Mouse (Mus musculus): ENCODE measurements around the gene Uaca. TPM values are rescaled to one million over a fixed set of nuclear protein-coding genes. Genes with fewer than 3 reads are reported as not detected.

Gene Uaca
- total and polyA plus RNA-seq, 2 experiments from 2014 or later, result 5.8 to 13.3 TPM

DNA sequence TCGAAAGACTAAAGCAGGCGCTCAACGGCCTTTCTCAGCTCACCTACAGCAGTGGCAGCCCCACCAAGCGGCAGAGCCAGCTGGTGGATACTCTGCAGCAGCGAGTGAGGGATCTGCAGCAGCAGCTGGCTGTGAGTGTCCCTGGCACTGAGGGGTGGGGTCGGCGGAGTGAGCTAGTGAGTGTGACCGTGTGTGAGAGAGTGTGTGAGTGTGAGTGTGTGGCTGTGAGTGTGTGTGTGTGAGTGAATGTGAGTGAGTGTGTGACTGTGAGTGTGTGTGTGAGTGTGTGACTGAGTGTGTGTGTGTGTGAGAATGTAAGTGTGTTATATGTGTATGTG is 79.7 kb downstream of the Uaca start:
- H3K27me3 ChIP-seq (ENCODE audit: insufficient read depth, low read length), result no peaks in the 10 kb centered on the region
- no peak overlapping the region for H3K4me3 ChIP-seq (ENCODE audit: low read length)
- no peak for DNase-seq (ENCODE audit: low spot score)
- no peak overlapping the region for H3K9ac ChIP-seq (replicated peaks; ENCODE audit: low read length)
- H3K4me2 ChIP-seq (ENCODE audit: low read depth, low read length), result no peak overlapping the region
- no peak overlapping the region for H3K27ac ChIP-seq
- 0 out of 2 replicates have a peak, but pooled peaks cover 3% of the 10 kb centered on the region for H3K4me1 ChIP-seq (ENCODE audit: insufficient read depth, low read length)
- no peak for TF ChIP-seq CTCF (IDR thresholded peaks at IDR 0.05; ENCODE audit: low read depth)
- WGBS, result 68% methylated on average over 8 of the region's 8 CpGs
- no peak for ATAC-seq
- no peaks in the 10 kb centered on the region for H3K9me3 ChIP-seq (ENCODE audit: low read length)
- H3K36me3 ChIP-seq (ENCODE audit: insufficient read depth, low read length), result no peaks in the 10 kb centered on the region

DNA sequence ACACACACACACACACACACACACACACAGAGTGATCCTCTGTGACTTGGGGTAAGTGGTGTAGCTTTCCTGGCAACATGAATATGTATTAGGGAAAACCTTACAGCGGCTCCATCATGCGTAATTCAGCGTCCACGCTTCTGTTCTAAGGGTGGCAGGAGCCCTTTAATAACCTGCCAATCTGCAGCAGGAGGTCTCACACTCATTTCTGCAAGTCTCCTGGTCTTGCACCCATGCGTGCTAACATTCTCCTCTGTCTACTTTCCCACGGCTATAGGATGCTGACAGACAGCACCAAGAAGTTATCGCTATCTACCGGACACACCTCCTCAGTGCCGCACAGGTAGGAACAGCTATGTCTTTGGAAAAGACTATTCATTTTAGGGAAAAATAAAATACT is 81.7 kb downstream of the Uaca start:
- ATAC-seq, result no peak

DNA sequence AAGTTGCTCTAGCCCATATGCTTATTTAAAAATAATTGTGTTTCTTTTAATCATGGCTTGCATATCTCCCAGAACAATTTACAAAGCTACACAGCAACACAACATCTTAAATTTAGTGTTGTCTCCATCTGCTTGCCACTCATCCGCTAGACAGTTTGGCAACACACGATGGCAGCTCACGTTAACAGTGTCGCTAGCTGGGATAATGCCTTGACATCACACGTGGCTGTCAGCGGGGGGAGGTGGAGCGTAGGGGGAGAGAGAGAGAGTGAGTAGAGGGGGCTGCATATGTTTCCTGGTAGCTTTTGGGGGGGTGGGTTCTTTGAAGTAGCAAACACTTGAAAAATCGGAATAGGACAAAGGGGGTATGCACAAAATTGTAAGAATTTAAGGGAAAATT is 82.2 kb downstream of the Uaca start:
- Histone ChIP-seq H3K4me3 (ENCODE audit: low read length) (no peak overlapping the region), H3K27ac (no peak overlapping the region), H3K9me3 (ENCODE audit: low read length) (no peaks in the 10 kb centered on the region), H3K4me2 (ENCODE audit: low read depth, low read length) (no peak overlapping the region), H3K4me1 (ENCODE audit: insufficient read depth, low read length) (0 out of 2 replicates have a peak, but pooled peaks cover 3% of the 10 kb centered on the region), H3K27me3 (ENCODE audit: insufficient read depth, low read length) (no peaks in the 10 kb centered on the region), H3K9ac (replicated peaks; ENCODE audit: low read length) (no peak overlapping the region), H3K36me3 (ENCODE audit: insufficient read depth, low read length) (no peaks in the 10 kb centered on the region)
- WGBS, result 26% methylated on average over 8 of the region's 8 CpGs
- no peak for ATAC-seq
- no peak for TF ChIP-seq CTCF (IDR thresholded peaks at IDR 0.05; ENCODE audit: low read depth)
- DNase-seq (ENCODE audit: low spot score), result peak; percentile 55

More for the DNA sequence above, 81.7 kb downstream of the Uaca start:
- 0 out of 2 replicates have a peak, but pooled peaks cover 3% of the 10 kb centered on the region for H3K4me1 ChIP-seq (ENCODE audit: insufficient read depth, low read length)
- no peak overlapping the region for H3K9ac ChIP-seq (replicated peaks; ENCODE audit: low read length)
- no peaks in the 10 kb centered on the region for H3K27me3 ChIP-seq (ENCODE audit: insufficient read depth, low read length)
- no peak overlapping the region for H3K4me2 ChIP-seq (ENCODE audit: low read depth, low read length)
- H3K9me3 ChIP-seq (ENCODE audit: low read length), result no peaks in the 10 kb centered on the region
- WGBS, result 31% methylated on average over 9 of the region's 9 CpGs
- no peak overlapping the region for H3K27ac ChIP-seq
- H3K4me3 ChIP-seq (ENCODE audit: low read length), result no peak overlapping the region
- peak; percentile 43 for DNase-seq (ENCODE audit: low spot score)
- H3K36me3 ChIP-seq (ENCODE audit: insufficient read depth, low read length), result no peaks in the 10 kb centered on the region
- TF ChIP-seq CTCF (IDR thresholded peaks at IDR 0.05; ENCODE audit: low read depth), result no peak

DNA sequence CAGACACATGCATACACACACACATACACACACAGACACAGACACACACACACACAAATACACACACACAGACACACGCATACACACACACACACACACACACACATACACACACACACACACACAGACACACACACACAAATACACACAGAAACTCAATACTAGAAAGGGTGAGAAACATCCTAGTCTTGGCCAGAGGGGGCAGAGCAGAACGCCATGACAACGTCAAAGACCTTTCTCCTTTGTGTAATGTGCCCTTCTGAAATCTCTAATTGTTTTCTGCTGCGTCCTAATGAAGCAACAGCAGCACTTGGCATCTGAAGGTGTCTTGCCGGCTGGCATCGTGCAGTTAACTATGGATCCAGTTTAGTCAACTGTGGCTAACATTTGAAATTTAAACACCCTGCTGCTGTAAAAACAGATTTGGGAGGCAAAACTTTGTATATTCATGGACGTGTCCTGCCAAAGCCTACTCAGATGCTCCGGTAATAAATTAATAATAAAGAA is 83.8 kb downstream of the Uaca start:
- ATAC-seq, result no peak; the same call in 1 of the 2 replicates
- peak; percentile 48 for DNase-seq (ENCODE audit: low spot score)
- H3K27ac ChIP-seq, result no peak overlapping the region

DNA sequence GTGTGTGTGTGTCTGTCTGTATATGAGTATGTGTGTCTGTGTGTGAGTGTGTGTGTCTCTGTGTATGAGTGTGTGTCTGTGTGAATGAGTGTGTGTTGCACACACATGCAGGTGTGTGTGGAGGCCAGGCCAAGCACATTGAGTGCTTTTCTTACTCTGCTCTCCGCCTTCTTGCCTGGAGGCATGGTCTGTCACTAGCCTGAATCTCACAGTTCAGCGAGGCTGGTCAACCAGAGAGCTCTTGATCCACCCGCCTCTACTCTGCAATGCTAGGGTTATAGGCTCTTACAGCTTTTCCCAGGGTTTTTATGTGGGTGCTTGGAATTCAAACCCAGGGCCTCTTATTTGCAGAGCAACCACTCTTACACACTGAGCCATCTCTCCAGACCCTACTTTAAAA is 84.3 kb downstream of the Uaca start:
- no peak for DNase-seq (ENCODE audit: low spot score)
- no peak overlapping the region for H3K4me3 ChIP-seq (ENCODE audit: low read length)
- no peak for ATAC-seq

More for the DNA sequence above, 83.8 kb downstream of the Uaca start:
- peak; percentile 61 for TF ChIP-seq CTCF (IDR thresholded peaks at IDR 0.05; ENCODE audit: low read depth)
- 30% methylated on average over 8 of the region's 8 CpGs for whole genome bisulfite sequencing
- Histone ChIP-seq H3K27me3 (ENCODE audit: insufficient read depth, low read length) (no peaks in the 10 kb centered on the region), H3K4me2 (ENCODE audit: low read depth, low read length) (no peak overlapping the region), H3K4me3 (ENCODE audit: low read length) (no peak overlapping the region), H3K36me3 (ENCODE audit: insufficient read depth, low read length) (no peaks in the 10 kb centered on the region), H3K9me3 (ENCODE audit: low read length) (0 out of 2 replicates have a peak, but pooled peaks cover 3% of the 10 kb centered on the region), H3K4me1 (ENCODE audit: insufficient read depth, low read length) (0 out of 2 replicates have a peak, but pooled peaks cover 3% of the 10 kb centered on the region), H3K9ac (replicated peaks; ENCODE audit: low read length) (no peak overlapping the region)

DNA sequence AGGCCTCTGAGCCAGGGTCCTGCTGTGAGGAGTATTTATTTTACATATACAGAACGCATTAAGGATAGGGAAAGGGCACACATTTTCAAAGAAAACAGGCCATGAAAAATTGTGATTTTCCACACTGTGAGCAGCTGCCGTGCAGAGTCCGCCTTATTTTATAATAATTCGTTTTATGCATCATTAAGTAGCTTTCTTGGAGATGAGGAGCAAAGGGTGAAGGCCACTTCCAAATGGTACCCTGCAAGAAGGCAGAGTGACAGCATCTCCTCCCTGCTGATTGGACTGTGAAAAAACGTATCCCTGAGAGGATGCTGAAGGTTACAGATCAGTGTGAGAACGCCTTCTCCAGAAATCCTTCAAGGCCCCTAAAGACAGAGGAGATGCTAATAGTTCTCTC is 90.8 kb downstream of the Uaca start:
- DNase-seq (ENCODE audit: low spot score), result no peak
- no peak for TF ChIP-seq CTCF (IDR thresholded peaks at IDR 0.05; ENCODE audit: low read depth)
- Histone ChIP-seq H3K36me3 (ENCODE audit: insufficient read depth, low read length) (no peaks in the 10 kb centered on the region), H3K4me2 (ENCODE audit: low read depth, low read length) (no peak overlapping the region), H3K4me3 (ENCODE audit: low read length) (no peak overlapping the region), H3K27me3 (ENCODE audit: insufficient read depth, low read length) (no peaks in the 10 kb centered on the region), H3K9ac (replicated peaks; ENCODE audit: low read length) (no peak overlapping the region), H3K9me3 (ENCODE audit: low read length) (0 out of 2 replicates have a peak, but pooled peaks cover 3% of the 10 kb centered on the region), H3K27ac (no peak overlapping the region), H3K4me1 (ENCODE audit: insufficient read depth, low read length) (peaks cover 4% of the 10 kb centered on the region; the same call in 1 of the 2 replicates)
- WGBS, result 30% methylated on average over 6 of the region's 6 CpGs
- no peak for ATAC-seq

More for the DNA sequence above, 84.3 kb downstream of the Uaca start:
- no peak overlapping the region for H3K9ac ChIP-seq (replicated peaks; ENCODE audit: low read length)
- H3K4me2 ChIP-seq (ENCODE audit: low read depth, low read length), result no peak overlapping the region
- H3K9me3 ChIP-seq (ENCODE audit: low read length), result 0 out of 2 replicates have a peak, but pooled peaks cover 3% of the 10 kb centered on the region
- no peaks in the 10 kb centered on the region for H3K36me3 ChIP-seq (ENCODE audit: insufficient read depth, low read length)
- TF ChIP-seq CTCF (IDR thresholded peaks at IDR 0.05; ENCODE audit: low read depth), result no peak
- H3K4me1 ChIP-seq (ENCODE audit: insufficient read depth, low read length), result 0 out of 2 replicates have a peak, but pooled peaks cover 3% of the 10 kb centered on the region
- no peaks in the 10 kb centered on the region for H3K27me3 ChIP-seq (ENCODE audit: insufficient read depth, low read length)
- no peak overlapping the region for H3K27ac ChIP-seq
- 64% methylated on average over 3 of the region's 3 CpGs for WGBS

All from hindbrain, postnatal 0 days (tissue).